Mouse (Mus musculus): Measurements from ENCODE around the gene Gm30191.
A peak's percentile ranks its signal among the peaks of the same experiment; 100 is the strongest.

The Gm30191 gene

DNA sequence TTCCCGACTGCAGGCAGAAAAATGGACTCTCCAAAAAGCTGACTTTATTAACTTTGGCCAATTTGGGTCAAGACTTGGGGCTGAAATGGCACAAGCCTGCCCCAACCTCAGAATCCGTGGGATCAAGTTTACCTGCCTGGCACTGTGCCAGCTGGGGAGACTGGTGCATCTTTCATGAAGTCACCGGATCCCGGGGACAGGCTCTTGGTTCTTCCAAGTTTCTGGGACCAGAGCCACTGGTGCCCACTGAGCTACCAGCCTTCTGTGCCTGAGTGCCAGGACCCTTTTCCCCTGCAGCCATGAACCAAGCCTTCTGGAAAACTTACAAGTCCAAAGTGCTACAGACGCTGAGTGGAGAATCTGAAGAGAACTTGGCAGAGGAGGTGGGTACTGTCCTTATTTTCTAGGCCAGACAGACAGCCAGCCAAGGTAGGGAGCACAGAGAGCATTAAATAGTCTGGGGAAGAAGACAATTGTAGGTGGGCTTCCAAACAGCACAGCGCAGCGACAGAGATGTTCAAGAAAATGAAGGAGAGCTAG lies at the start of gene Gm30191:
Gene Gm30191 (plus strand): TSS at position 217 of the 540 bp plus-strand sequence.
- DNase-seq (ENCODE audit: low read depth, low spot score), result no peak

DNA sequence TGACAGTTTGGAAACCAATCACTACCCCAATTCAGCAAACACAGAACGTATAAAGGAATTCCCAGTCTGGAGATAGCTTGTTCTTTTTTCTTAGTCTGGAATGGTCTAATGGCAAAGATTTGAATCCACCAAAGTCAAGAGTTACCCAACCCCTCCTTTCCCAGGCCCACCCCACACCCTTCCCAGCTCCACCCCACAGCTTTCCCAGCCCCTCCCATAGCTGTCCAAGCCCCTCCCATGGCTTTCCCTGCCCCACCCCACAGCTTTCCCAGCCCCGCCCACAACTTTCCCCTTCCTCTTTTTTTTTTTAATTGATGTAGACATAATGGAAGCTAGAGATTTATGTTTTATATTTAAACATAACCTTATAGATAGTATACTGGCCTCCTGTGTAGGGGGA lies 47.4 kb upstream of the Gm30191 start:
- no peak for DNase-seq (ENCODE audit: low read depth, low spot score)

DNA sequence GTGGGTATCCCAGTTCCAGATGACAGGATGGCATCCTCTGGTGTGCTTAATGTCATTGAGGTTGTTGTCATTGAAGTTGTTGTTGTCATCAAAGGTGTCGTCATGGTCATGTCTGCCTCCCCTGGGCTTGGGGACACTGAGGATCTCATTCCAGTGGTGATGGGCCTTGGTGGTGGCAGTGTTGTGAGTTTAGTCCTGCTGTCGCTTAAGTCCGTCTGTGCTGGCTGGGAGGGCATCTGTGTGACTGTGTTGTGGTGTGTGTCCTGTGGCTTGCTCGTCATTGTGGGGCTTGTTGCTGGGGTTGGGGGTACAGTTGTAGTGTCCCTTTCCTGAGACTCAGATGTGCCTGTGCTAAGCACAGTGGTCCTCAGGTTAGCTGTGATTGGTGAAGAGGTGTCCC lies 43.8 kb upstream of the Gm30191 start, which contains the start of gene Gm7534:
Gene Gm7534 (minus strand): TSS at position 101 of the 400 bp plus-strand sequence.
- no peak for DNase-seq (ENCODE audit: low read depth, low spot score)

DNA sequence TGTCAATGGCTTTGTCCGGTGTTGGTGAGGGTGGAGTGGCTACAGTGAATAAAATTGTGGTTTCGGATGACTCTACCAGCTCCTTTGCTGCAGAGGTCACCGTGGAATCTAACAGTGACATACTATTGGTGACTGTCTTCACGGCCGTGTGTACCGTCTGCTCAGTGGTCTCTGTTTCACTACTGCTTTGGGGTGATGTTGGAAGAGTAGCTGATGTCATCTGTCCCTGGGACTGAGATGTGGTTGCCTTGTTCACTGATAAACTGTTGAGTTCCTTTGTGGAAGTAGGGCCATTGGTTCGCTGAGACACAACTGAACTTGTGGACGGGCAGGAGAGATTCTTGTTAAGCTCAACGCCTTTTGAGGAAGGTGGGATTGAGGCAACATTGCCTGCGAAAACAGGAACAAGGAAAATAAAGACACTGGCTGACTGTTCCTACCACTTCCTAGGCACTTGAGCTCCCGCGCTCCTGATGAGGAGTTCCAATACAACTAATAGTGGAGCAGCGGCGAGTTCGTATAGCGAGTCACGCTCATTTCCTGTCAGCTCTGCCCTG lies 43.3 kb upstream of the Gm30191 start:
- no peak for DNase-seq (ENCODE audit: low read depth, low spot score)

DNA sequence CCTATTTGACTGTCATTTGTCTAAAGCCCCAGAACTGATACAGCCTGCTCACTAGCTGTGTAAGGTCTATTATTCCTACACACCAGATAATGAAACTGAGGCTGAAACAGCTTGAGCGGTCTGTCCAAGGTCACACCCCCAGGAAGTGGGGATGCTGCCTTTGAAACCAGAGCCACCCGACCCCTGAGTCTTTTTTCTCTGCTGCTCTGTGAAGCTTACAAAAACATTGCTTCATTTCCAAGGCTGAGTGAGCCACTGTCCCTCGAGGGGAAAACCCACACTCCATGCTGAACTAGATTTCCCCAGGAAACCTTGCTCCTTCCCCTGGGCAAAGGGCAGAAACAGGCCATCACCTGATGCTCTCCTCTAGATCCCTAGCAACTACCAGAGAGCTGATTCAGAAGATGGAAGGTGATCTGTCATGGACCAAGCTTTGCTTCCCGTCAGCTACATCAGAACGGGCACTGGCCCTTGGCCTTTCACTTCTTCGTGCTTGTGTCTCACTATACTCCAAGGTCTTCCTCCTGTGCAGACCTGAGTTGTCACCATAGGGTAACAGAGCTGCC lies 40.2 kb upstream of the Gm30191 start:
- no peak for DNase-seq (ENCODE audit: low read depth, low spot score)

DNA sequence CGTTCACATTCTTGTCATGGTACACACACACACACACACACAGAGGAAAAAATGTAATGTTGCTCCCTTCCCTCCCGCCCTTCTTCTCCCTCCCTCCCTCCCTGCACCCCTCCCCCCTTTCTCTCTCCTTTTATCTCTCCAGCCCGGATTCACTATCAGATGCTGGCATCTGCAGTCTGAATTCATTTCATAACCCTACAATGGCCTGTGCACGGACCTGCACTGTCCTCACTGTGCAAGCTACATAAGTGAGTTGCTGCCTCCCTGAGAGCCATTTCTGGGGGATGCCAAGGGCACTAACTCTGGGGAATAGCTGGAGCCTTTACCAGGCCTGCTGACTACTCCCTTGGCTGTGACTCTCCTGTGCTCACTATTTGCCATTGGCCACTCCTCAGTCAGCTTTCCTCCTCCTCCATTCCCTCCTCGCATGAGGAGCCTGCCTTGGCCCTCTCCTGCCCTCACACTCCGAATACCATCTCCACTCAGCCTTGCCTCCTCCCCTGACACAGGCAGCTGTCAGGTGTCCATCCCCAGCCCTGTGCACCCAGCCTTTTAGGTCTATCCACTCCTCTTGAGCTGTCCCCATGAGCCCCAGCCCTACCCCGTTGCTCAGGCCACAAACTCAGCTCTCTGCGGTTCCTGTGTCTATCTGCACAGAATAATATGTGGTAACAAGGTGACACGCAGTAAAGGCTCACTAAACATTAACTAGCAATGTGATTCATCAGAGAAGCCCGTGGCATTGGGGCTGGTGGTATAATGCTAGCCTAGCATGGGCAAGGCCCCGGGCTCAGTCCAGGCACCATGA lies 23.7 kb upstream of the Gm30191 start:
- no peak for DNase-seq (ENCODE audit: low read depth, low spot score)

DNA sequence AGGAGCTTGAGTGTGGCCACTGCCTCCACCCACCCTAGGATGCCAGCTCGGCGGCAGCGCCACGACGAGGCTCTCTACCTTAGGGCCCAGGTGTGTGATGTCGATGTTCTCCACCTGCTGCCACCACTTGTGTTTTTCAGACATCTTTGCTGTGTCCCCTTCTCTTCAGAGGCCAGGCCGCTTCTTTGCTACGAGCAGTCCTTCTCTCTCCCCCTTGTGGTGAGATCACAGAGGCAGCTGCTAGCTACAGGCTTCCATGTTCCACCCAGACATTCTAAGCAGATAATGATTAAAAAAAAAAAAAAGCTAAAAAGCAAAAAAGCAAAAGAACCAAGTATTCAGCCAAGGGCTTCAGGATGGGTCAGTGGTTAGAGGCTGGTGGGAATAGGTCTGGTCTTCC lies 19.5 kb upstream of the Gm30191 start, which contains the start of gene Catsper4:
Gene Catsper4 (minus strand): TSS at position 190 of the 400 bp plus-strand sequence.
- DNase-seq (ENCODE audit: low read depth, low spot score), result no peak

DNA sequence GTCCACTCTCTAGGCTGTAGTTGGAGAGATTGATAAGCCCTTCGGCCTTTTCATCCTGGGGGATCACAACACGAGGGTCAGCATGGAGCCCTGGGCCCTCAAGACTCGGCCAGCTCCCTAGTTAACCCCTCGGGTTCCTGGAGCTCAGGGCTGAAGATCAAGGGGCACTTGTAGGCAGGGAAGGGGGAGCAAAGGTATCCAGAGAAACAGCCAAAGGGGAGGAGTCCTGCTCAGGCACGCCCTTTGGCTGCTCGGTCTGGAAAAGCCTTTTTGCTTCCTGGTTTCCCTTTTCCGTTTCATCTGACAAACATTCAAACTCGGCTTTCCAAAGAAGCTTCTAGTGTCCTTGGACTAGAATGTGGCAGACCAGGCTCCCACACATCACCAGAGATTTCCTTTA lies 16.3 kb upstream of the Gm30191 start:
- DNase-seq (ENCODE audit: low read depth, low spot score), result no peak

DNA sequence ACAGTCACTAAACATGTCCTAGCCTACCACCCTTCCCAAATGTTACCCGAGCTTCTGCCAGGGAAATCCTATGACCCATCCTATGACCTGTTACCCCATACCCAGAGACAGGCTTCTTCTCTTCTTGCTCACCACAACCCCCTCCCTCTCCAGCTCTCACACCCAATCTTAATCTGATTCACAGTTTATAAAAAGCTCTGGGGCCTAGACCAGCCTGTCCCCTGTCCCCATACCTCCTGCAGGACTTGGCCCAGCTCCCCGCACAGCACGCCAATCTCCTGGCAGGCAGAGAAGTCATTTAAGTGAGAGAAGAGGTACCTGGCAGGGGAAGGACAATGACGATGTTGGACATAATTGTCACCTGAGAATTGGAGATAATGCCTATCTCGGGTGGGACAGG lies 11.9 kb upstream of the Gm30191 start:
- DNase-seq (ENCODE audit: low read depth, low spot score), result no peak

DNA sequence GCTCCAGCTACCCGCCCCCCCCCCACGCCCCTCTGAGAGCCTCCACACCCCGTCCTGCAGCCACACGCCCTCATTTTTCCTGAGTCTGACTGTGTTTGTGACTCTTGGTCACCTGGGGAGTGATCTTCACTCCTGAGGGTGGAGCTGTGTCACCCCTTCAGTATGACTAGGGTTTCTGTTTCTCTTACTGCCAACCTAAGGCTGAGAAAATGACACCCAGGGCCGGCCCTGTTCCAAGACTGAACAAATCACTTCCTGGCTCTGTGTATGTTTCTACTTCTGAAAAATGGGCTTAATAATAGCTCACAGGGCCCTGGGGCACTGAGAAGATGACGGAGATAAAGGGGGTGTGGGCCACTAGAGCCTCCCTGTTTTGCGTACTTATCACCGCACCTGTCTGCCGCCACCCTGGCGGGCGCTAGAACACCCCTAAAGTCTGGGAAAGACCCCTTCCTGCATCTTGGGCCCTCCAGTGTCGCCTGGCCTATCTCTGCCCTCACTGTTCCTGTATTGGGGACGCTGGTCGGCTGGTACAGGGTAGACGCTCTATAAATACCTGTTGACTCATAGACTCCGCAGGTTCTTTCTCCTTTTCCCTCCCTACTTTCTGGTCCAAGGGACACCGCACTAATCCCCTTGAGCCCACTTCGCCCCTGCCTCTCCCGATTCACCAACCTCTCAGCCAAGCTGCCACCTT lies 9.0 kb upstream of the Gm30191 start:
- DNase-seq (ENCODE audit: low read depth, low spot score), result no peak

DNA sequence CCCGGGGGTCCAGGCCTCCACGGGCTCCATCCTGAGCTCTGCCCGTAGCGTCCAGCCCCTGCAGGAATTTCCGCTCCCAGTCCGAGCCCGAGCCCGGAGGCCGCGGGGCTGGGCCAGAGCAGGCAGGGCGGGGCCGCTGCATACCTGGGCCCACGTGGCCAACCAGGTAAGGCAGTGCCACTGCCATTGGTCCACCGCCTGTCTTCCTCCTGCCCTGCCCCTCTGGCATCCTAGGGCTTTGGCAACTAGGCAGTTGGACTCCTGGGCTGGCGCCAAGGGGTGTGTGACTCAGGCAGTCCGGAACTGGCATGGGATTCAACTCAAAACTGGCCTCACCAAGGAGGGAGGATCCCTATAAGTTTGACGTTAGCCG lies 8.5 kb upstream of the Gm30191 start, which contains the start of gene Cnksr1:
Gene Cnksr1 (minus strand): TSS at position 121 of the 373 bp plus-strand sequence.
- no peak for DNase-seq (ENCODE audit: low read depth, low spot score)

DNA sequence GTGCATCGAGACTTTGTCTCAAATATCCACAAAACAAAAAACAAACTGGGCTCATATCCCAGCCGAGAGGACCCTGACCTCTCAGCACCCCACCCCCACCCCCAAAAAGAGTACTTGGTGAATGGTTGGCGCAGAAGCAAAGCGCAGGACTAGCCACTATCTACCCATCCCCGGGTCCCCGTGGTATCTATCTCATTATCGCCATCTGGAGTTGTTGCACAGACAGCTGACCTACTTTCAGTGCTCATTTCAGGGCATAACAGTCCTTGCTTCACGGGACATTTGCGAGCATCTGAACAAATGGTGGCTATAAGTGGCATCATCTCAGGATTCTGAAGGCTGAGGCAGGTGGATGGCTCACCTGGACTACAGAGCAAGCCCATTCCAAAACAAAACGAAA lies 8.0 kb upstream of the Gm30191 start:
- no peak for DNase-seq (ENCODE audit: low read depth, low spot score)

DNA sequence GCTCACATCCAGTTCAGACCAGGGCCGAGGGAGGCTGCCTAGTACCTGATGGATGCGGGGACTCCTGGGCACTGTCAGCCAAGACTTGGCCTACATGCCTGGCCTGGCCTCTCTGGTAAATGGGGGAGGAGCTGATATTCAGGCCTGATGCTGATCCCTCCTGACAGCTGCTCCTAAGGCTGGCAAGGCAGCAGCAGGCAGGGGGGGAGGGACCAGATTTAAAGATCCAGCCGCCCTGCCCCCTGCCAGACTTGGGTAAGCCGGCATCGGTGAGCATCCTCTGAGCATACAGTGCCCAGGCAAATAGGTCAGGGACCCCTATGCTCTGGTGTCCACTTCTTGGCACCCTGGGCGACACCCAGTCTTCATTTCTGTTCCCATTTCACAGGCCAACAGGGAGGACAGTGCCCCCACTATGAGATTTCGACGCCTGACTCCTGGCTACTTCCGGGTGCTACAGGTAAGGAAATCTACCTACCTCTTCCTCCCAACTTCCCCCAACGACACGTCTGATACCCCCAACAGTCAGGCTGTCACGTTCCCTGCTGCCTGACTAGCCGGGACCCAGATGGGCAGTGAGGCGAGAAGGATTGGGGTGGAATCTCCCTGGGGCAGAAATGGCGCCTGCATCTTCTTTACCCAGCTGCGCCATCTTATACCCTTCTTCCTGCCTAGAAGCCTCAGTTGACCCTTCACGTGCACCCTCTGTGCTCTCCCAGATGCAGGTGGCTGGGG lies 3.1 kb upstream of the Gm30191 start, which contains the start of gene E130218I03Rik:
Gene E130218I03Rik (plus strand): TSS at position 147 of the 735 bp plus-strand sequence.
- peak; percentile 85 for DNase-seq (ENCODE audit: low read depth, low spot score)

DNA sequence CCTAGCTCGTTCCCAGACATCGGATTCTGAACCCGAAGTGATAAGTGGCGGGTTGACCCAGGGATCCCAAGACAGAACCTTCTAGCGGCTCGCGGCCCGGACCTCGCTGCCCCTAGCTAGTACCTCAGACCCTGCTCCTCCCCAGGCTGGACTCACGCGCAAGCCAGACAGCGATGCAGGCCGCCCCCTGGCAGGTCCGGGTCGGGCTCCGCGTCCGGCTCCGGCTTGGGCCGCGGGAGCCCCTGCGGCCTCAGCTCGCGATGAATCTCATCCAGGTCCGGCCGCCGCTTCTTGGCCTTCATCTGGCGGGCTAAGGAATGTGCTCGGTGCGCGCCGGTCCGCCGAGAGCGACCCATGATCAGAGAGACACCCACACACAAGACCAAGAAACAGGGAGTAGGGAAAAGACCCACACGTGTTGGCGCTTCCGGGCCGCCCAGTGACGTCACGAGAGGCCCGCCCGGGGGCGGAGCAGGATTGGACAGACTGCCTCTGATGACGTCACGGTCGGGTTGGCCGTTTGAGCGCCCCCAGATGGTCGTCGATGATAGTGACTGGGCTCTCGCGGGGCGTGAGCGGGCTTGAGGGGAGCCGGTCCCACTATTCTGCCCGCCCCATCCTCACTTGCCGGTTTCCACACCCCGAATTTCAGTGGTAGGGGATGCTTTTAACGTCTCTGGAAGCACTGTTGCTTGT lies 1.4 kb upstream of the Gm30191 start, which contains the start of gene Zfp593:
Gene Zfp593 (minus strand): TSS at position 445 of the 696 bp plus-strand sequence.
- peak; percentile 81 for DNase-seq (ENCODE audit: low read depth, low spot score)

DNA sequence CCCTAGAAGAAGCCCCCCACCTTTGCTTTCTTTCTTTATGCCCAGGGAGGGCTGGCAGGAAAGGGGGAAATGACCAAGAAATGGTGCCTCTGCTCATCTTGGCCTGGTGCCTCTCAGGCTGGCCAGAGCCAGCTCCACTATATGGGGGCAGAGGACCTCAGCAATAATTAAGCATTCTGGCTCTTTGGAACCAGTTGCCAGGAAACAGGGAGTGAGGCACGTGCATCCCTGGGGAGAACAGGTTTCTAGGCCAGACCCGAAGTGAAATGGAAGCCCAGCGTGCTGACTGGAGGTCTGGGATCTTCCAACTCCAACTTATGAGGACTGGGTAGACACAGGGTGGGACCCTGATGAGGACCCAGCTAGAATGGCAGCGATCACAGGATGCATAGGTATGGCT lies 479 bp upstream of the Gm30191 start:
- no peak for DNase-seq (ENCODE audit: low read depth, low spot score)

DNA sequence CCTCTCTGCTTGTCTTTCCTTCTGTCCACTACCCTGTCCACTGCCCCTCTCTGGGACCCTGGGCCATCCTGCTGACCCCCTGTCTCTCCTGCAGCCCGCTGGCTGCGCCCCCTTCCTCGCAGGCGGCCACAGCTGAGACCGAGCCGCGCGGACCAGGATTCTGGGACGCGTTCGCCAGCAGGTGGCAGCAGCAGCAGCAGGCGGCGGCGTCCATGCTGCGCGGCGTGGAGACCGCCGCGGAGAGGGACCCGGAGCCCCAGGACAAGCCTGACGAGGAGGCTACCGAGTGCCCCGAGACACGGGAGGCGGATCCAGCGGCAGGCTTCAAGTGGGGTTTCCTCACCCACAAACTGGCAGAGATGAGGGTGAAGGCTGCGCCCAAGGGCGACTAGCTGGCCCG lies 2.9 kb downstream of the Gm30191 start:
- peak; percentile 67 for DNase-seq (ENCODE audit: low read depth, low spot score)

DNA sequence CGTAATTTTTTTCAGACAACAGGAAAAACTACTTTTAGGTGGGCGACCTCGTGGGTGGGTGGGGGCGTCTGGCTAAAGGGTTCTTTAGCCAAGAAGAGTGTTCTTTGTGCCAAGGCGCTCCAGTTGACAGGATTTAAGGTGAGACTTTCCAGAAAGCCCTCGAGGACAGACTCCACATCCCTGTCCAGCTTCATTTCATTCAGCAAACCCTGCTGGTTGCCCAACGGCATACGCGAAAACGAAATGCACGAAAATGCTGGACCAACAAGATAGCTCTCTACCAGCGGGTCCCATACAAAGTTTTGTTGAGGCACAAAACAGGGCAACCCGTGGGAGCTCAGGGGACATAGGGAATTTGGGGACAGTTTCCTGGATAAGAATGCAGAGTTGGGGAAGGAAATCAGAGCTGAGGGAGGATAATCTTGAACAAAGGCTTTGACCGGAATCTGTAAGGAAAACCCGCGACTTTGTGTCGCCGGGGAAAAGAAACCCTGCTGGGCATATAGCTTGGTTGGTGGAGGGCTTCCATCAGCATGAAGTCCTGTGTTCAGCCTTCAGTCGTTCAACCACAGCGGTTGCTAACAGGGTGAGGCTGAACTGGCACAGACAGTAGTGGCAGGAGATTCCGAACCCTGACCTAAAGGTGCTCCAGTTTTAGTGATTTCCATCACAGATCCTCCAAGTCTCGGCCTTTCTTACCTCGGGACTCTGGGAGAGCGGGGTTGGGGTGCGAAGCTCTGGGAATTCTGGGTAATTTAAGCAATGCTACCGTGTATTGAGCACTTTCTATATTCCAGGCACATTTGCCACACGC lies 3.6 kb downstream of the Gm30191 start:
- no peak for DNase-seq (ENCODE audit: low read depth, low spot score)

DNA sequence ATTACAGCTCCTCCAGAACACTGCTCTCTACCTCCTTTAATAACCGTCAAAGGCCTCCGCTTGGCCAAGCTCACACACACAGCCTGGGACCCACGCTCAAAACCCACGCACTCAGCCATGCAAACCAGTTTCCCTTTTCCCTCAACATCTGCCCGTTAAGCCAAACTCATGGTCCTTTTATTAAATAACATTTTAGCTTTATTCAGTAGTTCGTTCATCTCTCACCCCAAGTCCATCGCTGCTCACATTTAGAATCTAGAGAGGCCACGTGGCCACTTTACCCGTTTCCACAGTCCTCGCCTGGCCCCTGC lies 4.2 kb downstream of the Gm30191 start:
- no peak for DNase-seq (ENCODE audit: low read depth, low spot score)

DNA sequence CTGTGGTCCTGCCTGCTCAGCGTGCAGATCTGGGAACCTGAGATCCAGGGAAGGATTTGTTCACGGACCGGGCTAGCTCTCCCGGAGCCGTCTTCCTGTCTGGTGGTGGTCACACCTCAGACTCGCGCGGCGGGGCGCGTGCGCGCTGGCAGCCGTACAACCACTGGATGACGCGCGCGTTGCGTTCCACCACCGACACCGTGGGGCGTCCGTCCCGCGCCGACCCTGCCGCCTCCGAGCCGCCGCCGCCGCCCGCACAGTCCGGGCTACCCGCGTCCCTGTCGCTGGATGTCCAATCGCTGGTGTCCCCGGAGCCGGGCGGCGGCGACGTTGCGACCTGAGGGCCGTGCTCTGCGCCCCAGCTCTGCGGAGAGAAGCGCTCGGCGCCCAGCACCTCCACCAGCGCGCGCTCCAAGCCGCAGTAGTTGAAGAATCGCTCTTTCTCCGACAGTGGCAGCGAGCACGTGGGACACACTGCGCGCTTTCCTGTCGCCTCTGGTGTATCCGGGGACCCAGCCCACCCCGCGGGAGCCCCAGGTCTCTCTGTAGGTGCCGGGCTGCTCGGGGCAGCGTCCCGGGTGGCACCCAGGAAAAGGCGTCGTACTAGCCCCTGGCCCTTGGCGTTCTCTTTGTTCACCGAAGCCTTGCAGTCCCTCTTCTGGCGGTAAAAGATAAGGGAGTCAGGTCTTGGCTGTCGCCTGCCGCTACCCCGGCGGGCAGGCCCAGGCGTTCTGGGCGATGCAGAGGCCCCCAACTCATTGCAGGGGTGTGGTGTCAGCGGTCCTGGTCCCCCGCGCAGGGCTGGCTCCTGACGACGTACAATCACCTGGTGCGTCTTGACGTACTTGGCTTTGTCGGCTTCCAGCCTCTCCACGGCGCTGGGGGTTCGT lies 4.8 kb downstream of the Gm30191 start:
- no peak for DNase-seq (ENCODE audit: low read depth, low spot score)
